23 mouse cellular contexts compared by ENCODE assay signal in the genomic region with DNA sequence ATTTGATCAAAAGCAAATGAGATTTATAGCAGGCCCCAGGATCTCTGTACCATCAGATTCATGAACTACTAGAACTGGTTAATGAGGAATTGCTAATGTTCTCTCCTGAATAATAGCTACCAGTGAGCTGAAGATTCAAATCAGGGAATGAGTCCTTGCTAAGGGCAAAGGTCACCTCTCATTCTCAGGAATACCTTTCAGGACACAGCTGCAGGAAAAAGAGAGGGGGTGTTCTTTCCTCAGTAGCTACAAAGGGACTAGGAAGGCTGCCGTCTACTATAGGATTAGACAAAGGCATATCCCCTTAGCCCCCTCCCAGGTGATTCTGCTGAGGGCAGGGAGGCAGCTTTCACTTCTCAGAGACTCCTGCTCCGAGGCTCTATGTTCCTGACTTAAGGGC. TPM values are rescaled to one million over a fixed set of nuclear protein-coding genes. Genes with fewer than 3 reads are reported as not detected.
DNase-seq lines count a peak whose midpoint lies in the region; ATAC-seq and TF ChIP-seq lines count a peak whose summit lies in the region.
"Had no signal": no experiment of that assay in that cellular context is flagged by ENCODE, and none has a peak within 500 bp of the region (broad histone marks: within the 10 kb centered on the region; RNA-seq: fewer than 3 reads in every experiment).

No protein-coding gene starts in this region.

- H3K4me3 ChIP-seq in forebrain, embryonic 10.5 days: no peak overlapping the region
- H3K4me3 ChIP-seq in forebrain, postnatal 0 days (ENCODE audit: low read depth, low read length): no peak overlapping the region
- no peak overlapping the region for H3K4me3 ChIP-seq in kidney, embryonic 16.5 days (ENCODE audit: low read length)
- H3K4me3 ChIP-seq in bone marrow macrophage, adult 2 months (ENCODE audit: insufficient read depth, low read length): no peak overlapping the region
- no peak overlapping the region for H3K4me3 ChIP-seq in intestine, postnatal 0 days (ENCODE audit: low read depth, low read length)
- H3K4me3 ChIP-seq: forebrain, embryonic 15.5 days; megakaryocyte, embryonic 14.5 days had no signal

- no peaks in the 10 kb centered on the region for H3K27me3 ChIP-seq in forebrain, embryonic 10.5 days (ENCODE audit: poor library complexity, severe bottlenecking)
- H3K27me3 ChIP-seq in forebrain, postnatal 0 days (ENCODE audit: insufficient read depth, low read length): no peaks in the 10 kb centered on the region
- H3K27me3 ChIP-seq in kidney, embryonic 16.5 days (ENCODE audit: insufficient read depth, low read length): no peaks in the 10 kb centered on the region
- no peaks in the 10 kb centered on the region for H3K27me3 ChIP-seq in intestine, postnatal 0 days (replicated peaks; ENCODE audit: control insufficient read depth, insufficient read depth, low read length)
- H3K27me3 ChIP-seq: forebrain, embryonic 15.5 days; megakaryocyte, embryonic 14.5 days had no signal

- peak overlapping the region; percentile 75 for H3K27ac ChIP-seq in forebrain, embryonic 10.5 days
- no peak overlapping the region for H3K27ac ChIP-seq in forebrain, postnatal 0 days (ENCODE audit: low read depth, low read length)
- 0 out of 2 replicates have a peak overlapping the region, but pooled peaks have one; percentile 16 for H3K27ac ChIP-seq in kidney, embryonic 16.5 days (ENCODE audit: low read length)
- peak overlapping the region; percentile 47 for H3K27ac ChIP-seq in bone marrow macrophage, adult 2 months (ENCODE audit: insufficient read depth, low read depth, low read length)
- H3K27ac ChIP-seq in intestine, postnatal 0 days (ENCODE audit: low read depth, low read length): no peak overlapping the region
- H3K27ac ChIP-seq: forebrain, embryonic 15.5 days; liver, embryonic 14.5 days had no signal

- DNase-seq in forebrain, embryonic 10.5 days (ENCODE audit: extremely low spot score, low spot score): no peak
- DNase-seq in forebrain, postnatal 0 days: no peak
- DNase-seq in kidney, adult 11 months: no peak
- no peak for DNase-seq in cerebellum, postnatal 10 days
- DNase-seq in right cerebral cortex, postnatal 25 days: no peak
- DNase-seq: adrenal gland, postnatal 10 days; cerebellum, adult 11 months; cerebellum, postnatal 14 days; gastrocnemius, postnatal 36 days; kidney, postnatal 25 days; left cerebral cortex, postnatal 4 days; lung, postnatal 10 days; thymus, postnatal 14 days had no signal

- ATAC-seq in forebrain, postnatal 0 days: no peak
- ATAC-seq in kidney, embryonic 16.5 days (ENCODE audit: low FRiP score, low TSS enrichment): no peak
- ATAC-seq in intestine, postnatal 0 days: no peak
- ATAC-seq: activated CD4-positive, CD25-positive, alpha-beta regulatory T cell, adult 4 months; CD4-positive, CD25-positive, alpha-beta regulatory T cell, adult 4 months; forebrain, embryonic 15.5 days; inflammation-experienced regulatory T-cells, adult 6 months had no signal

- H3K9ac ChIP-seq in forebrain, postnatal 0 days: no peak overlapping the region
- no peak overlapping the region for H3K9ac ChIP-seq in kidney, embryonic 16.5 days (replicated peaks; ENCODE audit: low read length)
- H3K9ac ChIP-seq in intestine, postnatal 0 days (ENCODE audit: low read depth, low read length): no peak overlapping the region
- H3K9ac ChIP-seq: forebrain, embryonic 15.5 days; liver, embryonic 14.5 days had no signal

- no peaks in the 10 kb centered on the region for H3K9me3 ChIP-seq in forebrain, embryonic 10.5 days
- no peaks in the 10 kb centered on the region for H3K9me3 ChIP-seq in forebrain, postnatal 0 days (ENCODE audit: low read length)
- H3K9me3 ChIP-seq in kidney, embryonic 16.5 days (ENCODE audit: low read length): no peaks in the 10 kb centered on the region
- H3K9me3 ChIP-seq in intestine, postnatal 0 days (ENCODE audit: control insufficient read depth): no peaks in the 10 kb centered on the region
- H3K9me3 ChIP-seq: forebrain, embryonic 15.5 days; megakaryocyte, embryonic 14.5 days had no signal

- no peak overlapping the region for H3K4me2 ChIP-seq in forebrain, postnatal 0 days (ENCODE audit: low read depth)
- H3K4me2 ChIP-seq in kidney, embryonic 16.5 days (replicated peaks; ENCODE audit: low read depth, low read length): no peak overlapping the region
- H3K4me2 ChIP-seq in intestine, postnatal 0 days (replicated peaks; ENCODE audit: low read depth): 0 out of 2 replicates have a peak overlapping the region, but pooled peaks have one; percentile 6
- H3K4me2 ChIP-seq: forebrain, embryonic 15.5 days had no signal

- peaks cover 2% of the 10 kb centered on the region; the same call in 1 of the 2 replicates for H3K36me3 ChIP-seq in forebrain, embryonic 10.5 days (replicated peaks)
- no peaks in the 10 kb centered on the region for H3K36me3 ChIP-seq in forebrain, postnatal 0 days (ENCODE audit: insufficient read depth)
- H3K36me3 ChIP-seq in kidney, embryonic 16.5 days (ENCODE audit: insufficient read depth, low read length): no peaks in the 10 kb centered on the region
- no peaks in the 10 kb centered on the region for H3K36me3 ChIP-seq in intestine, postnatal 0 days (ENCODE audit: control insufficient read depth, insufficient read depth)

- no peak for TF ChIP-seq CTCF in forebrain, postnatal 0 days (IDR thresholded peaks at IDR 0.05; ENCODE audit: low read depth)
- TF ChIP-seq CTCF in bone marrow macrophage, adult 2 months (IDR thresholded peaks at IDR 0.05; ENCODE audit: low read depth, low read length): no peak
- TF ChIP-seq CTCF in intestine, postnatal 0 days (IDR thresholded peaks at IDR 0.05; ENCODE audit: low read depth): no peak

- no peak for TF ChIP-seq POLR2A in bone marrow macrophage, adult 2 months (IDR thresholded peaks at IDR 0.05; ENCODE audit: borderline replicate concordance, low read depth, low read length)

- H3K4me1 ChIP-seq in forebrain, embryonic 10.5 days: peaks cover 94% of the 10 kb centered on the region
- H3K4me1 ChIP-seq in forebrain, postnatal 0 days (ENCODE audit: insufficient read depth): peaks cover 13% of the 10 kb centered on the region; the same call in 1 of the 2 replicates
- H3K4me1 ChIP-seq in kidney, embryonic 16.5 days (ENCODE audit: insufficient read depth, low read length): peaks cover 64% of the 10 kb centered on the region
- peaks cover 57% of the 10 kb centered on the region for H3K4me1 ChIP-seq in bone marrow macrophage, adult 2 months (ENCODE audit: control insufficient read depth, insufficient read depth, low read length)
- peaks cover 13% of the 10 kb centered on the region for H3K4me1 ChIP-seq in intestine, postnatal 0 days (replicated peaks; ENCODE audit: control insufficient read depth, insufficient read depth, low read length)

- whole genome bisulfite sequencing in forebrain, embryonic 10.5 days: 10% methylated on average over 2 of the region's 2 CpGs
- WGBS in forebrain, postnatal 0 days: 36% methylated on average over 2 of the region's 2 CpGs
- WGBS in kidney, embryonic 16.5 days: 57% methylated on average over 2 of the region's 2 CpGs
- 29% methylated on average over 2 of the region's 2 CpGs for WGBS in intestine, postnatal 0 days

RNA-seq across cellular contexts. Expression of a gene that starts 5.1 kb away (rescaled TPM):
- polyA plus RNA-seq in forebrain, embryonic 10.5 days (2016; fragmentation: Nextera tagmentation; extraction: Ambion mirVana): 0.98 and 1.4 TPM in 2 replicates
- 1.5 and 1.8 TPM in 2 replicates for total RNA-seq in forebrain, postnatal 0 days (2014; rRNA removed)
- 1.9 and 2.0 TPM in 2 replicates for polyA plus RNA-seq in forebrain, postnatal 0 days (2015; fragmentation: Nextera tagmentation; extraction: Ambion mirVana)
- 8.4 and 9.2 TPM in 2 replicates for polyA plus RNA-seq in kidney, embryonic 16.5 days (2015; fragmentation: Nextera tagmentation; extraction: Ambion mirVana)
- 101 and 115 TPM in 2 replicates for polyA plus RNA-seq in bone marrow macrophage, adult 2 months (2012; ENCODE audit: insufficient read depth, insufficient read length, missing spikeins)
- 2.1 and 2.9 TPM in 2 replicates for polyA plus RNA-seq in intestine, postnatal 0 days (2015; fragmentation: Nextera tagmentation; extraction: Ambion mirVana)
- total RNA-seq: ES-E14 had no signal

RNA-seq across cellular contexts. Expression of a gene that starts 5.9 kb away (rescaled TPM):
- polyA plus RNA-seq in forebrain, embryonic 10.5 days (2016; fragmentation: Nextera tagmentation; extraction: Ambion mirVana): 26.4 and 29.0 TPM in 2 replicates
- 22.8 and 28.6 TPM in 2 replicates for total RNA-seq in forebrain, postnatal 0 days (2014; rRNA removed)
- 7.2 and 17.8 TPM in 2 replicates for polyA plus RNA-seq in forebrain, postnatal 0 days (2015; fragmentation: Nextera tagmentation; extraction: Ambion mirVana)
- polyA plus RNA-seq in kidney, embryonic 16.5 days (2015; fragmentation: Nextera tagmentation; extraction: Ambion mirVana): 28.0 and 32.8 TPM in 2 replicates
- 18.7 and 20.9 TPM in 2 replicates for polyA plus RNA-seq in bone marrow macrophage, adult 2 months (2012; ENCODE audit: insufficient read depth, insufficient read length, missing spikeins)
- 12.0 and 15.4 TPM in 2 replicates for polyA plus RNA-seq in intestine, postnatal 0 days (2015; fragmentation: Nextera tagmentation; extraction: Ambion mirVana)

Comparison
In these comparisons a context has a peak if more than half of its experiments do, and no peak if none do; other contexts are left out.
1. H3K27ac ChIP-seq: peak in forebrain, embryonic 10.5 days (single experiment), kidney, embryonic 16.5 days (single experiment) and bone marrow macrophage, adult 2 months (single experiment); none in forebrain, postnatal 0 days (single experiment) and intestine, postnatal 0 days (single experiment).